Mouse (Mus musculus) midbrain, embryonic 11.5 days (tissue): ENCODE measurements around the gene Arx. TPM values are rescaled to one million over a fixed set of nuclear protein-coding genes. Genes with fewer than 3 reads are reported as not detected.

Experiments
- ATAC-seq: fragments of 200-750 bp; cut with Nextera tagmentation; 2 replicates; pipeline ENCODE4 v1.8.0; 2017; ENCODE audit warnings: moderate TSS enrichment, moderate library complexity; ENCODE audit not compliant: low FRiP score
- DNase-seq: peaks from one replicate; pipeline ENCODE4 v3.0.0; 2015; ENCODE audit warnings: low spot score; ENCODE audit errors: missing footprints
- H3K27ac ChIP-seq: fragments of 300-500 bp; sonication (generic); 2 replicates; pipeline ENCODE4 v1.5.1; 2014; ENCODE audit warnings: low read depth, low read length
- H3K27me3 ChIP-seq: fragments of 300-500 bp; sonication (generic); 2 replicates; pipeline ENCODE4 v1.6.1; 2014; ENCODE audit warnings: mild to moderate bottlenecking, low read length, moderate library complexity, mixed read lengths; ENCODE audit not compliant: control insufficient read depth, insufficient read depth
- H3K36me3 ChIP-seq: fragments of 300-500 bp; sonication (generic); 2 replicates; pipeline ENCODE4 v1.6.1; 2014; ENCODE audit warnings: mild to moderate bottlenecking, low read length, moderate library complexity, mixed read lengths; ENCODE audit not compliant: control insufficient read depth, insufficient read depth
- H3K4me1 ChIP-seq: fragments of 300-500 bp; sonication (generic); 2 replicates; pipeline ENCODE4 v1.6.1; 2014; ENCODE audit warnings: low read length; ENCODE audit not compliant: control insufficient read depth, insufficient read depth
- H3K4me2 ChIP-seq: fragments of 300-500 bp; sonication (generic); 2 replicates; pipeline ENCODE4 v1.6.1; 2014; ENCODE audit warnings: mild to moderate bottlenecking, moderate library complexity
- H3K4me3 ChIP-seq: fragments of 300-500 bp; sonication (generic); 2 replicates; pipeline ENCODE4 v1.5.1; 2014; ENCODE audit warnings: low read depth, low read length
- H3K9ac ChIP-seq: fragments of 300-500 bp; sonication (generic); 2 replicates; pipeline ENCODE4 v1.6.1; 2014; ENCODE audit warnings: low read length
- H3K9me3 ChIP-seq: fragments of 300-500 bp; sonication (generic); 2 replicates; pipeline ENCODE4 v1.6.1; 2016; ENCODE audit warnings: low read length; ENCODE audit not compliant: control insufficient read depth
- WGBS: fragments of 180-500 bp; shearing (Covaris S2); extraction: QIAGEN DNeasy Blood & Tissue Kit; methylation state at CpG from one replicate; pipeline ENCODE4 v1.1.7; 2014; 5-methylcytosine and 5-hydroxymethylcytosine counted together
- polyA plus RNA-seq: library from polyadenylated mRNA; unstranded; fragments of >200 nt; fragmentation: Nextera tagmentation; extraction: Ambion mirVana; gene quantifications from 2 replicates; pipeline ENCODE4 v1.2.1, GENCODE M21; 2014

Gene Arx
- polyA plus RNA-seq, 1 experiment from 2014 or later = 6.3 TPM

DNA sequence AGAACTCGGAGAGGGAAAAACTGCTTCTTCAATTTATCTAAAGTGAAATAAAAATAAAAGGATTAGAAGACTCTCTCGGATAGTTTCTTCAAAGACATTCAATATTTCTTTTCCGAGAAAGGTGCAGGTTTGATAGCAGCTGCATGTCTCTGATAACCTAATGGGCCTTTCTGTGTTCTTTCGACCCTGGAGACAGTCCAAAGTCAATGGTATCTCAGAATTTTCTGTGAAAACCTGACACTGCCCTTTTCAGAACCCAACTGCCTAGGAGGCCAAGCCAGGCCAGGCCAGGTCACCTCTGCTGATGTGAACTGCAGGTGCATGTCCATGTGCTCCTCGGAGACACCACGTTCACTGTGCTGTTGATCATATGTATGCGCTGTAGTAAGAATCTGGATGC is 19.5 kb downstream of the Arx start:
- Histone ChIP-seq H3K27me3 (peaks cover 22% of the 10 kb centered on the region), H3K4me3 (no peak overlapping the region), H3K27ac (no peak overlapping the region), H3K4me1 (no peaks in the 10 kb centered on the region), H3K9me3 (no peaks in the 10 kb centered on the region), H3K4me2 (no peak overlapping the region), H3K36me3 (no peaks in the 10 kb centered on the region), H3K9ac (no peak overlapping the region)
- 91% methylated on average over 7 of the region's 7 CpGs for WGBS
- ATAC-seq = no peak
- no peak for DNase-seq

DNA sequence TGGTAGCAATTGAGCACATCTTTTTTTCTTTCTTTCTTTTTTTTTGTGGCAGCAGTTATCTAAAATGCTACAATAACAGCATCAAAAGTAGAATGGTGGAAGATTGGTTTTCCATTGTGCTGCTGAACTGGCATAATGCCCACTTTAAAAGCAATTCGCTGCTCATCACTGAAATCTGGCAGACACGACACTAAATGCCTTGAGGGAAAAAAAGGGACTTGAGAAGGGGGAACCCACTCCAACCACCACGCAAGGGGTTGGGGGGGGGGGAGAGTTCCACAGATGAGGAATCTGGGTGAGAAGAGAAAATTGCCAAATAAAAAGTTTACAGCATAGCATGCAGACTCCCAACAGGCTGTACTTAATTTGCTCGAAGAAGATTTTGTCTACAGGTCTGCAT is 31.3 kb downstream of the Arx start:
- Histone ChIP-seq H3K4me3 (no peak overlapping the region), H3K4me1 (no peaks in the 10 kb centered on the region), H3K9ac (no peak overlapping the region), H3K36me3 (no peaks in the 10 kb centered on the region), H3K9me3 (no peaks in the 10 kb centered on the region), H3K27me3 (no peaks in the 10 kb centered on the region), H3K27ac (no peak overlapping the region), H3K4me2 (no peak overlapping the region)
- WGBS = 73% methylated on average over 4 of the region's 4 CpGs
- ATAC-seq (no peak), DNase-seq (no peak)

DNA sequence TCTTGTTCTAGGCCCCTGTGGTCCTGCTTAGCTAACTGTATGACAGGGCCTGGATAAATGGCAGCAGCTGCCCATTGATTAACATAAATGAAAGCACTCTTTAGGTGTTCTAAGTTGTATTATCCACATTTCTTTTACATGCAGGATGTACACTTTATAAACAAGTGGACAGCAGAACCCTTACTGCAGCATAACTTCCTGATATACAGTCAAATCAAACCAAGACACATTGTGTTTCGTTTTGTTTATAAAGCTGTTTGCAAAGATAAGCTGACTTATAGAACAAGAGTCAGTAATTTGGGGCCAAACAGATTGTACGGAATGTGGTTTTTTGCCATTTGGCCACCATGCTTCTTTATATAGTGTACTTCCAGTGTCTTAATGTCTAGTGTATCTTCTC is 33.7 kb downstream of the Arx start:
- H3K9me3 ChIP-seq = no peaks in the 10 kb centered on the region
- H3K4me1 ChIP-seq = no peaks in the 10 kb centered on the region
- H3K27me3 ChIP-seq = no peaks in the 10 kb centered on the region
- no peak overlapping the region for H3K4me2 ChIP-seq
- H3K36me3 ChIP-seq = no peaks in the 10 kb centered on the region
- no peak for ATAC-seq
- H3K4me3 ChIP-seq = no peak overlapping the region
- no peak overlapping the region for H3K27ac ChIP-seq
- no peak for DNase-seq
- no peak overlapping the region for H3K9ac ChIP-seq
- WGBS = 85% methylated on average over 2 of the region's 2 CpGs

DNA sequence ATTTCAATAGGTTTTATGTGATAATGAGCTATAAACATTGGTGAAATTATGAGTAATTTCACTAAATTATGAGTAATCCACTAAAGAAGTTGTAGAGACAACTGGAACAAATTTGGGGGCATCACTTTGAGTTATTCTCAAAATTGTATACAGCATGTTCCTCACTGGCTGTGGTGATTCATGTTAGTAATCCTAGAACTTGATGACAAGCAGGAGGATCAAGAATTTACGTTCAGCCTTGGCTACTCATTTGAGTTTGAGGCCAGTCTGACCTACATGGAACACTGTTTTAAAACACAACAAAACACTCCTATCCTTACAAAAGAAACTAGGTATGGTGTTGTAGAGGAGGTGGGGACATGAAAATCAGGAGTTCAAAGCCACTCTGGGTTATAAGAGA is 35.1 kb downstream of the Arx start:
- Histone ChIP-seq H3K4me1 (no peaks in the 10 kb centered on the region), H3K27ac (no peak overlapping the region), H3K9ac (no peak overlapping the region), H3K4me3 (no peak overlapping the region), H3K4me2 (no peak overlapping the region), H3K27me3 (no peaks in the 10 kb centered on the region), H3K36me3 (no peaks in the 10 kb centered on the region), H3K9me3 (no peaks in the 10 kb centered on the region)
- ATAC-seq = no peak
- DNase-seq = no peak
- WGBS = 81% methylated on average over 1 of the region's 1 CpGs
